Mouse (Mus musculus) kidney, adult 11 months (tissue): Measurements from ENCODE around the gene Aldh6a1.

ENCODE experiments used
- DNase-seq: peaks from one replicate; pipeline ENCODE4 v3.0.0; 2022

The Aldh6a1 gene

DNA sequence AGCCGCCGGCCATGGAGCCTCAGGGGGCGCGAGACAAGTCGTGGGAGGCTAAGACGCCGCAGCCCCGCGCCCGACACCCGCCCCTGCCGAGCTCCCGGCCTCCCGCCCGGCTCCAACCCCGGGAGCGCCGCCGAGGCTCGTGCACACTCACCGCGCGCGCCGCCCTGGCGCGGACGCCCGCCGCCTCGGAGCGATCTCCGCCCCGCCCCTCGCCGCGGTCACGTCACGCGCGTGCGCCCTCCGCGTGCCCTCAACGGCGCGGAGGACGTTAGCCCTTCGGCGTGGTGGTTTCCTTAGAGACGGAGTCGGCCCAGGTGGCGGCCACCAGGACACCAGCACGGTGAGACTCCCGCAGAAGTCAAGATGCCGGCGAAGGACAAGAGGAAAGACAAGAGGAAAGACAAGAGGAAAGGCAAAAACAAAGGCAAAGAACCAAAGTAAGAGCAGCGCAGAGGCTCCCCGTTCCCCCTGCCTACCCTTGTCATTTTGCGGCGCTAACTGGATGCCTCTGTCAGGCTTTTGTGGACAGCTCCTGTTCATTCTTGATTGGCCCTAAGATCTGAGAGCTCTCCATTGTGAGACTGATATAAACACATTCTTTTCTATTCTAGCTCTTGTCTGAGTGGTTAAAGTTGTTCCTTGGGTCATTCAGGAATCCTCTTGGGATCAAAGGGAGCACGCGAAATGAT is 41.8 kb downstream of the Aldh6a1 start, which contains the start of the genes Entpd5 and Bbof1:
TSS of gene Entpd5 (minus strand) at position 211 of the 689 bp plus-strand sequence.
TSS of gene Bbof1 (plus strand) at position 253 of the 689 bp plus-strand sequence.
- peak; percentile 87 for DNase-seq

GRCm38 (mm10) chr12:84407874-84408818 is 42.7 kb downstream of the Aldh6a1 start:
- DNase-seq = peak; percentile 39

- no peak for DNase-seq
Observed at GRCm38 (mm10) chr12:84407259-84407658, 43.5 kb downstream of the Aldh6a1 start.

DNA sequence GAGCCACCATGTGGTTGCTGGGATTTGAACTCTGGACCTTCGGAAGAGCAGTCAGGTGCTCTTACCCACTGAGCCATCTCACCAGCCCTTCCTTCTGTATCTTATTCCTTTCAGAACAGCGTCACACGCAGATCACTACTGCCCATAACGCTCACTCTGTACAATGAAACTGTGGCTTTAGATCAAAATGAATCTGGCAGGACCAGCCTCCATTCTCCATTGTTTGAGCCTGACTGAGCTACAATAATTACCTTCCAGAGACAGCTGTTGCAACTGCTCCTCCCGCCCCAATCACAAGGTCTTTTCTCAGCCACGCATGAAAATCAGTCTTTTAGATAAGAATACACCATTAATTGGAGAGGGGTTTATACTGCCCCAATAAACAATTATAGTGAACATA is 46.3 kb downstream of the Aldh6a1 start:
- DNase-seq = no peak

- DNase-seq = peak; percentile 66
Observed at GRCm38 (mm10) chr12:84402923-84403322, 47.9 kb downstream of the Aldh6a1 start.

DNA sequence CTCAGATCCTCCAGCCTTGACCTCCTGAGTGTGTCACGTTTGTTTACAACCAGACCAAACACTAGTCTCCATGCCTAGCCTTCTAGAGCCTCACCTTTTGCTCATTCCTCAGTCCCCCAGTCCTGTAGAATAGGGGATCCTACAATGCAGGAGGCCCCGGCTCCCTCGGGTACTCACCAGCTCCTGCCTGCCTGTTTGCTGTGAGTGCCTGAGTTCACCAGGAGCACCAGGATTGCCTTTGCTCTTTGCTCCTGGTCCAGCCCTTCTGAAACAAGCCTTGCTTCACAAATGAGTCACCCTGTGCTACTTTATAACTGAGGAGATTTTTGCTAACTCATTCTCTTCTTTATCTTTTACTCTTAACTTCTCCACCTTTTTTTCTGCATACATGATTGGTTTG is 50.2 kb downstream of the Aldh6a1 start:
- peak; percentile 76 for DNase-seq

- DNase-seq = no peak
Observed at GRCm38 (mm10) chr12:84400068-84400467, 50.7 kb downstream of the Aldh6a1 start.

DNA sequence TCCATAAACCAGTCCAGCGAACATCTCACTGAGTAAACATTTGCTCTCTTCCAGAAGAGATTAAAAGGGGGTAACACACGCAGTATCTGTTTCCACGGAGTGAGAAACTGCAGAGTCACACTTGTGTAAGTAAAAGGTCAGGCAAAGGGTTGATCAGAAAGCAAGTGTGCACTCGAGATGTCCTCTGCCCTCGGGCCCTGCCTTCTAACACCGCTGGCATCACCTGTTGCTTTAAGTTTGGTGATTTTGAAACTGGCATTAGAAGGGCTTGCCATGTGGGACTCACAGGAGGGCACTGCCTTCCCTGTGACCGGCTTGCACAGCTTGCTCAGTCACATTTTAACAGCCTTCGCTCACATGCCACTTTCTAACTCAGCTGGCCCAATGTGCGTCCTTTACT is 51.1 kb downstream of the Aldh6a1 start:
- DNase-seq = peak; percentile 81

- DNase-seq = no peak
Observed at GRCm38 (mm10) chr12:84399135-84399534, 51.7 kb downstream of the Aldh6a1 start.

GRCm38 (mm10) chr12:84398629-84399028 is 52.2 kb downstream of the Aldh6a1 start:
- no peak for DNase-seq

DNA sequence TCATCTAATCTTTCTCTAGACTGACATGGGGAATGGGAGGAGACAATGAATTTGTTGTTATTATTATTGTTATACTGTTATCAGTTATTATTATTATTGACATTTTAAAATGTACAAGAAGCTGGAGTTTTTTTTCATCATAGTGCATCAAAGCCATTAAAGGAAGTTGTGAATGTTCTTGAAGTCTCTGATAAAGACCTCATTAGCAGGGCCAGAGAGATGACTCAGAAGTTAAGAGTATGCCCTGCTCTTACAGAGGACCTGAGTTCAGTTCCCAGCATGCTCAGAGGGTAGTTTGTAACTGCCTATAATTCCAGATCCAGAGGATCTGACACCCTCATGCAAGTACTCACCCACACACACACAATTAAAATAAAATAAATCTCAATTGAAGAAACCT is 53.1 kb downstream of the Aldh6a1 start:
- DNase-seq = no peak

DNA sequence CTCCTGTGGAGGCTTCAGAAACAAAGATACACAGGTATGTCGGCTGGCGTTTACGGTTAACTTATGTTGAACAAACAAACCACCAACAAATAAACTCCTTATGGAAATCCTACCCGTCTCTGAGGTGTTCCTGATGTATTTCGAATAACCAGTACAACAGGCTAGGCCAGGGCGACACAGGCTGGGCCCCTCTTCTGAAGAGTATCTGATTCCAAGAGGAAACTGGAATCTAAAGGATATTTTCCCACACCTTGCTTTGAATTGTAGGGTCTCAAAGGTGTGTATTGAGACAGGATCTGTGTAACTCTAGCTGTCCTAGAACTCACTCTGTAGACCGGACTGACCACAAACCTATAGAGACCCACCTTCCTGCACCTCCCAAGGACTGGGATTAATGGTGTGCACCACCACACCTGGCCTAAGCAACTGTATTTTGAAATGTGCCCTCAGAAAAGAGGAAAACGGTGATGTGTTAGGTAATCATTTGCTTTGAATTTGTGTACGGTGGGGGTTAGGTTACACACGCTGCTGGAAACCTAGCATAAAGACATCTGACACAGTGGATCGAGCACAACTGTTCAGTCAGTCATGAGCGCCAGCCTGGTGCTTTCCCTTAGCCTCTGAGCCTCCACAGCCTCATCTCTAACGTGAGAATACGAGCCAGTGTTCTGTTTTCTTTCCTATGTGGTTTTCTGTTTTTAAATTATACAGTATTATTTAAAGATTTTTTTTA is 53.7 kb downstream of the Aldh6a1 start:
- no peak for DNase-seq

DNA sequence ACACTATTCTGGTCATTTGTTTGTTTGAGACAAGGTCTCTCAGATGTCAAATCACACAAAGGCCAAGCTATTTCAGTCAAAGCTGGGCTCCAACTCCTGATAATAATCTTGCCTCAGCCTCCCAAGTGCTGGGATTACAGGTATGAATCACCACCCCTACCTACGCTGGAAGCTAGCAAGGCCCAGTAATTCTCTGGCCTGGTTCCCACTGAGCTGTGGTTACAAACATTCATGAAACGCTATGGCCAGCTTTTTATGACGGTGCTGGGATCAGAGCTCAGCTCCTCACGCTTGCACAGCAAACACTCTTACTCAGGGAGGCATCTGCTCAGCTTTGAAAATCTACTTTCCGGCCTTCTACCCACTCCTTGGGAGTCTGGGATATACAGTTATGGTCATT is 57.0 kb downstream of the Aldh6a1 start:
- no peak for DNase-seq

DNA sequence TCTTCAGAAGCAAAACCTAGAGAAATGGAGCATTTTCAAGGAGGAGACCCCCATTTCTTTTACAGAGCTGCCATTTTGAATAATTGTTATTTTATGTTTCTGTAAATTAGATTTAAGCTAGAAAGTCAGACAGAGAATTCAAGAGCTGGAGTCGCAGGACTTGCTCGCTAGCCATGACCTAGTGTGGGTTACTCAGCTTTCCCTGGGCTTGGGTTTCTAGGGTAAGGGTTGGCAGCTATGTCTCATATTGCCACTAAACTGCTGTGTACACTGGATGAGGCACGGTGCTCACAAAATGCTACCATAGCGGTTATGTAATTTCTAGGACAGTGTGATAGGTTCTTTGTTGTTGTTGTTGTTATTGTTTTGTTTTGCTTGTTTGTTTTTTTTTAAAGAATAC is 58.1 kb downstream of the Aldh6a1 start:
- DNase-seq = no peak

DNA sequence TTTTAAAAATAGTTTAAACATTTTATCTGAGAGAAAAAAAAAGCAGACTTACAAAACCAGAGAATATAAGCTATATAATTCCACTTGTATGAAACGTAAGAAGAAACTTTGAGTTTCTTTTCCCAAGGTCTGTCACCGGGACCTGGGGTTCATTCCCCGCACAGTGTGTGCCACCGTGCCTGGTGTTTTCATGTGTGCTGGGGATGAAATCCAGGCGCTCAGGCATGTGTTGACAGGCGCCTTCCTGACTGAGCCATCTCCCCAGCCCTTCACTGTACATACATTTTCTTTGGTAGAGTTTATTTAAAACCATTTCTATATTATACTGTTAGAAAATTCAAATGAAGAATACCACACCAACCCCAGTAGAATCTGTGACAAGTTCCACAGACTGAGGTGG is 60.5 kb downstream of the Aldh6a1 start:
- no peak for DNase-seq

DNA sequence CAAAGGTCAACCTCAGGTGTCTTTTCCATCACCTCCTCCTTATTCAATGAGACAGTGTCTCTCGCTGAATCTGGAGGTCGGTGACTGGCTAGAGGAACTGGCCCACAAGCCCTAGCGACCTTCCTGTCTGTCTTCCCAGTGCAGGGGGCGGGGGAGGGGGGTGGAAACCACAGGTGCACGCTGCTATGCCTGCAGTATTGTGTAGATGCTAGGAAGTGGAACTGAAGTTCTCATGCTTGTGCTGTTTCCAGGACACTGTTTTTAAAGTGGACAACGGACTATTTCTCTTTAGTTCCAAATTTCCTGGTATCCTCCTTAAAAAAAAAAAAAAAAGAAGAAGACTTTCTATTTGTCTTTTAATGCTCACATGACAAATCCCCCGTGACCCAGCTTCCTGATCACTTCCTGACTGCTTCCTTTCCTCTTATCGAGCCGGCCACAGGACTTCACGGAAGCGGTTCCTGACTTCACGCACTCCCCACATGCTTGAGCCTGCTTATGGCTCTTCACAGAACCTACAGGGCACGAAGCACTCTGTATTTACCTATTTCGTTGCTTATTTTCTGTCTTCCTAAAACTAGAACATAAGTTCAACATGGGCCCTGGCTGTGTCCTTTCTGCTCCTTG is 61.9 kb downstream of the Aldh6a1 start:
- no peak for DNase-seq

DNA sequence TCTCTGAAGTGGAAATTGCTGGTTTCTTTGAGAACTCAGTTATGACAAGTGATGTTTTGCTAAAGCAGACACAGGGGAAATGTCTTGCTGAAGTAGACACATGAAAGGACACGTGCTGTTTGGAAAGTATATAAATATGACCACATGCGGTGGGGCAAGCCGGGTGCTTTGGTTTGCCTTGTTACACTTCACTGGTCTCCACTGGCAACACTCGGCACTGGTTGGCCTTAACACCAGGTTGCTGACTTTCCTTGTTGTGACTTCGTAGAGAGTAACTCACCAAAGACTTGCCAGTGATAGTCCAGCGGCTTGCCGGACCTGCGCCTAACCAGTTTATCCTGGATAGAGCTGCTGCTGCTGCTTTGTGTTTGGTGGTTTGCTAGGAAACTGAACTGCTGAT is 62.7 kb downstream of the Aldh6a1 start:
- peak; percentile 81 for DNase-seq

- no peak for DNase-seq
Observed at GRCm38 (mm10) chr12:84385408-84385807, 65.4 kb downstream of the Aldh6a1 start.

DNA sequence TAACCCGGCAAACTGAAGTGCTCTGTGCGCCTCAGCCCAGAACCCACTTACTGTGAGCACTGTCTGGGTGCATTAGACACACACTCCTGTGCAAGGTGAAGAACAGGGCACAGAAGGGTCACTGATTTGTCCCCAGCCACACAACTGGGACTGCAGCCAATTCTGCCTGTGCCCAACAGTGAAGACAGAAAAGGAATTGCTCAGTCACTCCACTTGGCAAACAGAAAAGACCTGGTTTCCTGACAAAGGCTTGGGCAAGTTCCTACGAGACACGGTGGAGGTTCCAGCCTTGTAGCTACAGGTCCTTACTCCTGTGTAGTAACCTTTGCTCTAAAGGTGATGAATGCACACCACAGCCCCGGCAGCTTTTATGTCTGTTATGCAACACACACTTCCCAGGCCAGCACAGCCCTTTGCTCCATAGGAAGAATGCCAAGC is 66.1 kb downstream of the Aldh6a1 start:
- DNase-seq = peak; percentile 93

- no peak for DNase-seq
Observed at GRCm38 (mm10) chr12:84382369-84382768, 68.4 kb downstream of the Aldh6a1 start.
